Comparison of ENCODE assay signal across 25 mouse cellular contexts in the genomic region with DNA sequence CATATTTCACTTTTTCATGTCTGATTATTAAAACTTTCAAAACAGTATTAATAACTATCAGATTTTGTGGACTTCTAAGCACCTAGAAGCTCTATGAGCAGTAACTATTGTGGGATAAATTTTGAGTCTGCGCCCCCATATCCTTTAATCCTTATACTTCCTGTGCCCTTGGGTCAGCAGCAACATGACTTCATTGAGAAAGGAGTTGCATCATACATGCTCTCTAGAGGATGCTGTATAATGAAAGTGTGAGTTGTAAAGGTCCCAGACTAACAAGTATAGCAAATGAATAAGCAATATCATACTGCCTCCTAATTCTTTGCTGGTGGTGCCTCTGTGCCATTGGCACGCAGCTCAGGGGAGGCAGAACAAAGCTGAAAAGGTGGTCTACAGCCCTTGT.
DNase-seq lines count a peak whose midpoint lies in the region; ATAC-seq and TF ChIP-seq lines count a peak whose summit lies in the region.
"Had no signal": no experiment of that assay in that cellular context is flagged by ENCODE, and none has a peak within 500 bp of the region (broad histone marks: within the 10 kb centered on the region; RNA-seq: fewer than 3 reads in every experiment).

No protein-coding gene starts in this region.

- TF ChIP-seq CTCF in C2C12 (IDR thresholded peaks at IDR 0.05; ENCODE audit: control insufficient read depth, insufficient read depth, insufficient read length) = no peak

- DNase-seq in 3T3-L1 (ENCODE audit: low read depth, low spot score) (peak; percentile 35), MN1 (ENCODE audit: low spot score) (peak; percentile 6)
- no peak for DNase-seq in liver, embryonic 11.5 days (ENCODE audit: low spot score)
- DNase-seq in hindbrain, embryonic 11.5 days (ENCODE audit: low spot score) = no peak
- DNase-seq: adrenal gland, adult 2 months; adrenal gland, postnatal 10 days; adrenal gland, postnatal 25 days; B cell, adult 2 months; cerebellum, adult 11 months; cerebellum, adult 18-20 months; cerebellum, adult 8-10 months; cerebellum, adult 9-11 months; cerebellum, postnatal 14 days; cerebellum, postnatal 36 days; embryo, embryonic 11 days had no signal

- no peaks in the 10 kb centered on the region for H3K79me3 ChIP-seq in C2C12 (ENCODE audit: low read depth)

- no peak for ATAC-seq in liver, embryonic 11.5 days (replicated peaks; ENCODE audit: low FRiP score)
- no peak for ATAC-seq in heart, embryonic 11.5 days (replicated peaks; ENCODE audit: insufficient number of reproducible peaks, low FRiP score, low TSS enrichment)
- ATAC-seq in hindbrain, embryonic 11.5 days (ENCODE audit: low FRiP score) = no peak
- ATAC-seq: forebrain, embryonic 14.5 days; forebrain, embryonic 16.5 days had no signal

- no peaks in the 10 kb centered on the region for H3K27me3 ChIP-seq in C2C12 (ENCODE audit: control insufficient read depth, insufficient read depth, insufficient read length)
- H3K27me3 ChIP-seq in liver, embryonic 11.5 days (replicated peaks; ENCODE audit: control insufficient read depth, insufficient read depth, low read length) = no peaks in the 10 kb centered on the region
- H3K27me3 ChIP-seq in heart, embryonic 11.5 days (ENCODE audit: control insufficient read depth, insufficient read depth, low read length) = no peaks in the 10 kb centered on the region
- no peaks in the 10 kb centered on the region for H3K27me3 ChIP-seq in hindbrain, embryonic 11.5 days (ENCODE audit: control insufficient read depth, insufficient read depth, low read length)
- H3K27me3 ChIP-seq: embryonic facial prominence, embryonic 13.5 days; embryonic facial prominence, embryonic 15.5 days; forebrain, embryonic 12.5 days had no signal

- H3K4me3 ChIP-seq in C2C12 (ENCODE audit: insufficient read depth, poor library complexity, severe bottlenecking) = no peak overlapping the region
- no peak overlapping the region for H3K4me3 ChIP-seq in liver, embryonic 11.5 days (ENCODE audit: low read depth, low read length)
- no peak overlapping the region for H3K4me3 ChIP-seq in heart, embryonic 11.5 days (ENCODE audit: low read depth, low read length)
- H3K4me3 ChIP-seq in hindbrain, embryonic 11.5 days (ENCODE audit: low read depth, low read length) = no peak overlapping the region
- H3K4me3 ChIP-seq: embryonic facial prominence, embryonic 13.5 days; embryonic facial prominence, embryonic 15.5 days; erythroblast, embryonic 14.5 days; forebrain, embryonic 10.5 days; forebrain, embryonic 12.5 days had no signal

- H3K9me3 ChIP-seq in liver, embryonic 11.5 days (ENCODE audit: control insufficient read depth, low read length) = no peaks in the 10 kb centered on the region
- no peaks in the 10 kb centered on the region for H3K9me3 ChIP-seq in heart, embryonic 11.5 days (replicated peaks; ENCODE audit: control insufficient read depth, low read length)
- H3K9me3 ChIP-seq in hindbrain, embryonic 11.5 days (ENCODE audit: control insufficient read depth, low read length) = no peaks in the 10 kb centered on the region
- H3K9me3 ChIP-seq: embryonic facial prominence, embryonic 13.5 days; embryonic facial prominence, embryonic 15.5 days; forebrain, embryonic 10.5 days; forebrain, embryonic 12.5 days; G1E had no signal

- no peaks in the 10 kb centered on the region for H3K4me1 ChIP-seq in liver, embryonic 11.5 days (replicated peaks; ENCODE audit: control insufficient read depth, insufficient read depth, low read length)
- H3K4me1 ChIP-seq in heart, embryonic 11.5 days (ENCODE audit: control insufficient read depth, insufficient read depth, low read length) = no peaks in the 10 kb centered on the region
- no peaks in the 10 kb centered on the region for H3K4me1 ChIP-seq in hindbrain, embryonic 11.5 days (replicated peaks; ENCODE audit: control insufficient read depth, insufficient read depth, low read length)
- H3K4me1 ChIP-seq: embryonic facial prominence, embryonic 13.5 days; embryonic facial prominence, embryonic 15.5 days; forebrain, embryonic 10.5 days had no signal

- no peak overlapping the region for H3K4me2 ChIP-seq in liver, embryonic 11.5 days
- H3K4me2 ChIP-seq in heart, embryonic 11.5 days = no peak overlapping the region
- H3K4me2 ChIP-seq in hindbrain, embryonic 11.5 days (replicated peaks; ENCODE audit: low read depth, low read length) = no peak overlapping the region
- H3K4me2 ChIP-seq: embryonic facial prominence, embryonic 13.5 days; embryonic facial prominence, embryonic 15.5 days; forebrain, embryonic 12.5 days had no signal

- H3ac ChIP-seq in C2C12 (ENCODE audit: control insufficient read depth, insufficient read length, low read depth) = no peak overlapping the region

- no peaks in the 10 kb centered on the region for H3K79me2 ChIP-seq in C2C12 (ENCODE audit: control insufficient read depth, insufficient read depth)

- H3K27ac ChIP-seq in liver, embryonic 11.5 days (ENCODE audit: low read depth, low read length) = no peak overlapping the region
- no peak overlapping the region for H3K27ac ChIP-seq in heart, embryonic 11.5 days (ENCODE audit: low read depth, low read length)
- H3K27ac ChIP-seq in hindbrain, embryonic 11.5 days (ENCODE audit: low read depth, low read length) = no peak overlapping the region
- H3K27ac ChIP-seq: embryonic facial prominence, embryonic 13.5 days; embryonic facial prominence, embryonic 15.5 days; forebrain, embryonic 10.5 days; forebrain, embryonic 12.5 days had no signal

- WGBS in liver, embryonic 11.5 days = 73% methylated on average over 2 of the region's 2 CpGs
- WGBS in heart, embryonic 11.5 days (ENCODE audit: insufficient replicate concordance) = 78% methylated on average over 2 of the region's 2 CpGs
- whole genome bisulfite sequencing in hindbrain, embryonic 11.5 days = 76% methylated on average over 2 of the region's 2 CpGs

- no peaks in the 10 kb centered on the region for H3K36me3 ChIP-seq in C2C12 (ENCODE audit: control insufficient read depth, insufficient read depth)
- no peaks in the 10 kb centered on the region for H3K36me3 ChIP-seq in liver, embryonic 11.5 days (ENCODE audit: control insufficient read depth, insufficient read depth, low read length)
- no peaks in the 10 kb centered on the region for H3K36me3 ChIP-seq in heart, embryonic 11.5 days (ENCODE audit: control insufficient read depth, insufficient read depth, low read length)
- H3K36me3 ChIP-seq in hindbrain, embryonic 11.5 days (ENCODE audit: control insufficient read depth, insufficient read depth, low read length) = no peaks in the 10 kb centered on the region
- H3K36me3 ChIP-seq: embryonic facial prominence, embryonic 13.5 days; embryonic facial prominence, embryonic 15.5 days; forebrain, embryonic 10.5 days; forebrain, embryonic 12.5 days; G1E had no signal

- no peak overlapping the region for H3K9ac ChIP-seq in liver, embryonic 11.5 days (ENCODE audit: low read depth, low read length)
- no peak overlapping the region for H3K9ac ChIP-seq in heart, embryonic 11.5 days (ENCODE audit: low read depth, low read length)
- no peak overlapping the region for H3K9ac ChIP-seq in hindbrain, embryonic 11.5 days (ENCODE audit: low read depth, low read length)
- H3K9ac ChIP-seq: embryonic facial prominence, embryonic 13.5 days; embryonic facial prominence, embryonic 15.5 days; forebrain, embryonic 12.5 days had no signal

TF ChIP-seq in C2C12, 6 proteins besides CTCF, POLR2A, EP300 and RAD21:
- TF ChIP-seq MYOD1 (IDR thresholded peaks at IDR 0.05; ENCODE audit: control insufficient read depth, insufficient read length, low read depth) = no peak
- TF ChIP-seq USF1 (IDR thresholded peaks at IDR 0.05; ENCODE audit: low read depth) = no peak
- TF ChIP-seq MAX (IDR thresholded peaks at IDR 0.05) = no peak
- no peak for TF ChIP-seq MYOG (IDR thresholded peaks at IDR 0.05; ENCODE audit: control insufficient read depth, extremely low read depth, insufficient read length)
- no peak for TF ChIP-seq FOSL1 (IDR thresholded peaks at IDR 0.05; ENCODE audit: insufficient read depth, low read length, poor library complexity, severe bottlenecking)
- peak; percentile 50 for TF ChIP-seq CEBPB (IDR thresholded peaks at IDR 0.05; ENCODE audit: low read depth)

Comparison
In these comparisons a context has a peak if more than half of its experiments do, and no peak if none do; other contexts are left out.
1. DNase-seq: peak in 3T3-L1 (single experiment) and MN1 (single experiment); none in liver, embryonic 11.5 days (single experiment) and hindbrain, embryonic 11.5 days (single experiment).